Mouse (Mus musculus): ENCODE data around the gene Gm20388. TPM values are rescaled to one million over a fixed set of nuclear protein-coding genes. Genes with fewer than 3 reads are reported as not detected.

Gene Gm20388
- polyA plus RNA-seq, 1 experiment = 18.7 TPM

DNA sequence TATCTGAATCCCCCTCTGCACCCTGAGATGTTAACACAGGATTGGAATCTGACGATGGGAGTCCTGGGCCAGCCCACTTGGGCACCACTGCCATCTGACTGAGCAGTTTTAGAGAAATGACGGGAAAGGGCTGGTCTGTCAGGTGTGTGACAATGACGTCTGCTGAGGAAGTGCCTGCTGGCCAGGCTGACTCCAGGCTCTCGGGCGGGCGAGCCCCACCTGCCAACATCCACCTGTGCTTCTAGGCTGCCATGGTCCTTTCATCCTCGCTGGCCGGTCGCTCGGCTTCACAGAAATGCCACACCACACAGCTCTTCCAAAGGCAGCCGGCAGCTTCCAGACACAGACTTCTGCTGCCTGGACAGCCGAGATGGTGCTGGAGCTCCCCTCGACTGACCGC lies 1689.2 kb downstream of the Gm20388 start:
- DNase-seq = peak in 1 of 2 experiments; percentile 42
- 37% methylated on average over 14 of the region's 14 CpGs for WGBS
- no peak overlapping the region for H3K27ac ChIP-seq (ENCODE audit: insufficient read depth, low read length)
- TF ChIP-seq CTCF (IDR thresholded peaks at IDR 0.05; ENCODE audit: borderline replicate concordance, insufficient read depth, low read depth, low read length) (no peak), POLR2A (IDR thresholded peaks at IDR 0.05; ENCODE audit: borderline replicate concordance, insufficient read depth, low read length) (no peak)
- H3K4me3 ChIP-seq (replicated peaks; ENCODE audit: insufficient read depth, low read depth, low read length) = no peak overlapping the region
- no peaks in the 10 kb centered on the region for H3K27me3 ChIP-seq (ENCODE audit: control insufficient read depth, insufficient read depth, low read length)
- H3K4me1 ChIP-seq (ENCODE audit: control insufficient read depth, insufficient read depth, low read length) = no peaks in the 10 kb centered on the region

DNA sequence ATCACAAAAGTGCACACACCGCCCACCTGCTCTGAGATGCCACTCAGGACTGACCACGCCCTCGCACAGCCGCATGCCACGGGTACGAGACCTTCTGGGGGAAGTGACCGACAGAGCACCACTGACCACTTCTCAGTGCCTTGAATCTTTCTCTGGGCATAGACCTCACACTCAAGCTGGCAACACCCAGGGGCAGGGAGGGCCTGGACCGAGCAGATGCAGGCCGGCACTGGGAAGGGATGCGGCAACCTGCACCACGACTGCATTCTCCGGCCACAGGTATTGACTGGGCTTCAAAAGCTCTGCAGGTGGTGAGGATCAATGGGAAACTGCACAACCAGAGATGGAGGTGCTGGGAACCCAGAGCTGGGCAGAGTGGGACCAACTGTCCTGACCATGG lies 1691.8 kb downstream of the Gm20388 start:
- DNase-seq = no peak
- Histone ChIP-seq H3K4me3 (replicated peaks; ENCODE audit: insufficient read depth, low read depth, low read length) (no peak overlapping the region), H3K27ac (ENCODE audit: insufficient read depth, low read length) (no peak overlapping the region), H3K4me1 (ENCODE audit: control insufficient read depth, insufficient read depth, low read length) (no peaks in the 10 kb centered on the region; the same call in 1 of the 2 replicates), H3K27me3 (ENCODE audit: control insufficient read depth, insufficient read depth, low read length) (no peaks in the 10 kb centered on the region)
- WGBS = 91% methylated on average over 12 of the region's 12 CpGs
- TF ChIP-seq POLR2A (IDR thresholded peaks at IDR 0.05; ENCODE audit: borderline replicate concordance, insufficient read depth, low read length) (no peak), CTCF (IDR thresholded peaks at IDR 0.05; ENCODE audit: borderline replicate concordance, insufficient read depth, low read depth, low read length) (no peak)

DNA sequence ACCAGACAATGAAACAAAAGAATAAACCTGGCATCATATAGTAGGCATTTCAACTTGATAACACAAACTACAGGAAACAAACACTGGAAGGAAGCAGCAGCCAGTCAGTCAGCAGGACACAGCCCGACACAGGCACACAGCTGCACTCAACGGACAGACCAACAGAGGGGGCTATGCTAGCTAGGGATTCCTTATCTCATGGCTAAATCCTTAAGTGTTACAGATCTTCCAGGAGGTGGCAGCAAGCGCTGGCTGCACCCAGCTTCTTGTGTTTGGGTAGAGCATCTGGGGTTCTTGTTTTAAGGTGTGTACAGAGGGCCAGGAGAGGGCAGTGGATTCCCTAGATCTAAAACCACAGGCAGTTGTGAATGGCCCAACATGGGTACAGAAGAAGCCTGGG lies 1692.2 kb downstream of the Gm20388 start:
- Histone ChIP-seq H3K4me3 (replicated peaks; ENCODE audit: insufficient read depth, low read depth, low read length) (no peak overlapping the region), H3K27ac (ENCODE audit: insufficient read depth, low read length) (no peak overlapping the region), H3K4me1 (ENCODE audit: control insufficient read depth, insufficient read depth, low read length) (no peaks in the 10 kb centered on the region; the same call in 1 of the 2 replicates), H3K27me3 (ENCODE audit: control insufficient read depth, insufficient read depth, low read length) (no peaks in the 10 kb centered on the region)
- TF ChIP-seq POLR2A (IDR thresholded peaks at IDR 0.05; ENCODE audit: borderline replicate concordance, insufficient read depth, low read length) (no peak), CTCF (IDR thresholded peaks at IDR 0.05; ENCODE audit: borderline replicate concordance, insufficient read depth, low read depth, low read length) (peak; percentile 87)
- WGBS = 6% methylated on average over 3 of the region's 3 CpGs
- peak; percentile 70 to 75 for DNase-seq

DNA sequence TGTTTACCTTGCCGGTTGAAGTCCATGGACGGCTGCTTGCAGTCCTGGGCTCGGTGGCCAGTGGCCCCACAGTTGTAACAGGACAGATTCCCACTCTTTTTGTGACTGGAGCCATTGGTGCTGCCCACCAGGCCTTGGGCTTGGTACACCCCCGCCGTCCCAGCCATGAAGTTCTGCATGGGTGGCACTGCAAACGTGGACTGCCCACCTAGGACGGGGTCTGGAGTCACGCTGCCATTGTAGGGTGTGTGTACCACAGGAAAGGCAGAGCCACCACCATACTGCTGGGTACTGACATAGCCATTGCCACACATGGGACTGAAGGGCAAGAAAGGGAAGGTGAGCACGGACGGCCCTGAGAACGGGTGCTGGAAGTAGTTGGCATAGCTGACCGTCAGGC lies 1693.2 kb downstream of the Gm20388 start:
- Histone ChIP-seq H3K27ac (ENCODE audit: insufficient read depth, low read length) (no peak overlapping the region), H3K4me1 (ENCODE audit: control insufficient read depth, insufficient read depth, low read length) (peaks cover 5% of the 10 kb centered on the region), H3K4me3 (replicated peaks; ENCODE audit: insufficient read depth, low read depth, low read length) (no peak overlapping the region), H3K27me3 (ENCODE audit: control insufficient read depth, insufficient read depth, low read length) (no peaks in the 10 kb centered on the region)
- WGBS = 93% methylated on average over 12 of the region's 12 CpGs
- no peak for TF ChIP-seq CTCF (IDR thresholded peaks at IDR 0.05; ENCODE audit: borderline replicate concordance, insufficient read depth, low read depth, low read length)
- no peak for TF ChIP-seq POLR2A (IDR thresholded peaks at IDR 0.05; ENCODE audit: borderline replicate concordance, insufficient read depth, low read length)
- DNase-seq = no peak

DNA sequence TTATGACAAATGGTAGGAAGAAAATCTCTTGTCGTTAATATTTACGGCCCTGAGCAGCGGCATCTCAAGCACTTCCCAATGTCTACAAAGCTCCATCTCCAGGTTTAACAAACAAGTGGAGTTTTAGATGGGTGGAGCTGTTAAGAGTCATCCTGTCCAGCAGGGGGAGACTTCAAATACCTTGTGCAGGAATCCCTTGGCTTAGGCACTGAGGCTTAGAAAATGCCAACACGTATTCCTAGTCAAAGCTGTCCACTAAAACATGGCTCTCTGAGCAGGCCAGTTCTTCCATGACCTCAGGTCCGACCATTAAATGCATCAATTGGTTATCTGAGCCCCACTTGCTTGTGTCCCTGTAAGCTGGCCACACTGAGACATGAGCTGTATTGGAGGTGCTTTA lies 1697.0 kb downstream of the Gm20388 start:
- no peak for TF ChIP-seq CTCF (IDR thresholded peaks at IDR 0.05; ENCODE audit: borderline replicate concordance, insufficient read depth, low read depth, low read length)
- no peak for TF ChIP-seq POLR2A (IDR thresholded peaks at IDR 0.05; ENCODE audit: borderline replicate concordance, insufficient read depth, low read length)
- H3K27me3 ChIP-seq (ENCODE audit: control insufficient read depth, insufficient read depth, low read length) = no peaks in the 10 kb centered on the region
- no peak overlapping the region for H3K27ac ChIP-seq (ENCODE audit: insufficient read depth, low read length)
- 84% methylated on average over 5 of the region's 5 CpGs for WGBS
- H3K4me1 ChIP-seq (ENCODE audit: control insufficient read depth, insufficient read depth, low read length) = peaks cover 41% of the 10 kb centered on the region
- no peak for DNase-seq
- no peak overlapping the region for H3K4me3 ChIP-seq (replicated peaks; ENCODE audit: insufficient read depth, low read depth, low read length)

DNA sequence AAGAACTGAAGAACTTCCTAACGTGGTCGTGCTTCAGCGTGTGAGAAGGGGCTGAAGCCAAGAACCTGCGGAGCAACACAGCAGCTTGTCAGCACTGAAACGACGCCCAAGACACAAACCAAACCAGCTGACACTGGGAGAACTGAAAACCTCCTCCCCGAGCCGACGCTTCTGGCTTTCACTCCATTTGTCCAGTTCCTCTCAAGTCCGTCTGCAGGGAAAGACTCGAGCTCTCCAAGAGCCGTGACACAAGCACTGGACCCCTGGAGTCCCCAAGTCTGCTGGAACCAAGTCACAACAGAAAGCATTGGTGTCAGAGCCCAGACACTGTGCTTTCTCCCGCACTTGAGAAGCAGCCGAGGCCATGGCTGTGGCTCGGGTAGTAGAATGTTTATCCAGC lies 1698.6 kb downstream of the Gm20388 start:
- WGBS = 12% methylated on average over 15 of the region's 15 CpGs
- DNase-seq = peak in 1 of 2 experiments; percentile 32
- Histone ChIP-seq H3K27me3 (ENCODE audit: control insufficient read depth, insufficient read depth, low read length) (no peaks in the 10 kb centered on the region), H3K27ac (ENCODE audit: insufficient read depth, low read length) (no peak overlapping the region), H3K4me3 (replicated peaks; ENCODE audit: insufficient read depth, low read depth, low read length) (no peak overlapping the region), H3K4me1 (ENCODE audit: control insufficient read depth, insufficient read depth, low read length) (peaks cover 54% of the 10 kb centered on the region)
- no peak for TF ChIP-seq CTCF (IDR thresholded peaks at IDR 0.05; ENCODE audit: borderline replicate concordance, insufficient read depth, low read depth, low read length)

DNA sequence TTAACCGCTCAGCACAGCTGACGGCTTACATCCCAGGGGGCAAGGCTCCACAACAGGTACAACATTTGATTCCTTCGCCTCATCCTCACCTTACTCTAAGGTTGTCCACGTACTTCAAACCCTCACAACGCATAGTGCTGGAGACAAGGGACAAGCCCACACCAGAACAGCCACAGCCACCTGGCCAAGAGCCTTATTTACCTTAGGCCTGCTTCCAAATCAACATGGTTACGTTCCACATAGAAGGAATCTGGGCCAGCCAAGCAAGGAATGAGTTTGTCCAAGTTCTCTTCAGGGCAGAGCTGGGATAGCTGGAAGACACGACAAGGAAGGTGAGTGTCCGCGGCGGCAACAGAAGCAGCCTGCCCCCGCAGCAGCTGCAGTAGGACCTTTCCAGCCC lies 1699.3 kb downstream of the Gm20388 start:
- Histone ChIP-seq H3K27ac (ENCODE audit: insufficient read depth, low read length) (no peak overlapping the region), H3K27me3 (ENCODE audit: control insufficient read depth, insufficient read depth, low read length) (no peaks in the 10 kb centered on the region), H3K4me1 (ENCODE audit: control insufficient read depth, insufficient read depth, low read length) (peaks cover 54% of the 10 kb centered on the region), H3K4me3 (replicated peaks; ENCODE audit: insufficient read depth, low read depth, low read length) (no peak overlapping the region)
- TF ChIP-seq CTCF (IDR thresholded peaks at IDR 0.05; ENCODE audit: borderline replicate concordance, insufficient read depth, low read depth, low read length) = no peak
- no peak for TF ChIP-seq POLR2A (IDR thresholded peaks at IDR 0.05; ENCODE audit: borderline replicate concordance, insufficient read depth, low read length)
- WGBS = 26% methylated on average over 11 of the region's 11 CpGs
- DNase-seq = peak; percentile 51 to 63

DNA sequence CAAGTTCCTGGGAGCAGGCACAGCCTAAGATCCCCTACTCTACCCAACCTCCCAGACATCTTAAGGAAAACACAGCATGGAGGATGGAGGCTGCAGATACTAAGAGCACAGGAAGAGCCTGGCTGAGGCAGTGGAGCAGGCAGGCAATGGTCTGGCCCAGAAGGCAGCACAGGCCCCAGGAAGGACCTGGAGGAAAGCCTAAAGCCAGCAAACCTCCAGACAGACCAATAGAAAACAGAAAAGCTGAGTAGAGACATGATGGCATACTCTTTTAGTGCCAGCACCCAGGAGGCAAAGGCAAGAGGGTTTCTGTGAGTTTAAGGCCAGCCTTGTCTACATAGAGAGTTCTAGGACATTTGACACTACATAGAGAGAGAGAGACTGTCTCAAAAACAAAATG lies 1702.8 kb downstream of the Gm20388 start:
- DNase-seq = peak in 1 of 2 experiments; percentile 57
- H3K4me3 ChIP-seq (replicated peaks; ENCODE audit: insufficient read depth, low read depth, low read length) = no peak overlapping the region
- H3K27me3 ChIP-seq (ENCODE audit: control insufficient read depth, insufficient read depth, low read length) = no peaks in the 10 kb centered on the region
- H3K4me1 ChIP-seq (ENCODE audit: control insufficient read depth, insufficient read depth, low read length) = peaks cover 63% of the 10 kb centered on the region
- H3K27ac ChIP-seq (ENCODE audit: insufficient read depth, low read length) = peak overlapping the region; percentile 30
- TF ChIP-seq POLR2A (IDR thresholded peaks at IDR 0.05; ENCODE audit: borderline replicate concordance, insufficient read depth, low read length) (no peak), CTCF (IDR thresholded peaks at IDR 0.05; ENCODE audit: borderline replicate concordance, insufficient read depth, low read depth, low read length) (no peak)
